Mouse (Mus musculus) liver, embryonic 11.5 days (tissue): ENCODE measurements around the gene Pla1a. TPM values are rescaled to one million over a fixed set of nuclear protein-coding genes. Genes with fewer than 3 reads are reported as not detected.

Experiments used
- ATAC-seq: fragments of 200-750 bp; cut with Nextera tagmentation; replicated peaks from 2 replicates; pipeline ENCODE4 v1.8.0; 2017; ENCODE audit warnings: moderate number of reproducible peaks, mild to moderate bottlenecking, moderate TSS enrichment, moderate library complexity; ENCODE audit not compliant: low FRiP score
- DNase-seq: peaks from one replicate; pipeline ENCODE4 v3.0.0-alpha.2; 2017; ENCODE audit warnings: low spot score
- H3K27ac ChIP-seq: fragments of 300-500 bp; sonication (generic); 2 replicates; pipeline ENCODE4 v1.5.1; 2014; ENCODE audit warnings: mild to moderate bottlenecking, low read depth, low read length, control low read depth
- H3K27me3 ChIP-seq: fragments of 300-500 bp; sonication (generic); replicated peaks from 2 replicates; pipeline ENCODE4 v1.6.1; 2014; ENCODE audit warnings: low read length, mixed read lengths; ENCODE audit not compliant: control insufficient read depth, insufficient read depth
- H3K36me3 ChIP-seq: fragments of 300-500 bp; sonication (generic); 2 replicates; pipeline ENCODE4 v1.6.1; 2014; ENCODE audit warnings: mild to moderate bottlenecking, low read length, moderate library complexity, mixed read lengths; ENCODE audit not compliant: control insufficient read depth, insufficient read depth
- H3K4me1 ChIP-seq: fragments of 300-500 bp; sonication (generic); replicated peaks from 2 replicates; pipeline ENCODE4 v1.6.1; 2014; ENCODE audit warnings: low read length, mixed read lengths; ENCODE audit not compliant: control insufficient read depth, insufficient read depth
- H3K4me2 ChIP-seq: fragments of 300-500 bp; sonication (generic); 2 replicates; pipeline ENCODE4 v1.6.1; 2014; ENCODE audit warnings: mild to moderate bottlenecking, control low read depth, moderate library complexity
- H3K4me3 ChIP-seq: fragments of 300-500 bp; sonication (generic); 2 replicates; pipeline ENCODE4 v1.5.1; 2014; ENCODE audit warnings: low read depth, low read length, control low read depth
- H3K9ac ChIP-seq: fragments of 300-500 bp; sonication (generic); 2 replicates; pipeline ENCODE4 v1.6.1; 2014; ENCODE audit warnings: low read depth, low read length, control low read depth
- H3K9me3 ChIP-seq: fragments of 300-500 bp; sonication (generic); 2 replicates; pipeline ENCODE4 v1.6.1; 2016; ENCODE audit warnings: low read length, inconsistent platforms, mixed read lengths; ENCODE audit not compliant: control insufficient read depth
- WGBS: fragments of 180-500 bp; shearing (Covaris S2); extraction: QIAGEN DNeasy Blood & Tissue Kit; methylation state at CpG from one replicate; pipeline ENCODE4 v1.1.7; 2014; 5-methylcytosine and 5-hydroxymethylcytosine counted together
- polyA plus RNA-seq: library from polyadenylated mRNA; unstranded; fragments of >200 nt; fragmentation: Nextera tagmentation; extraction: Ambion mirVana; gene quantifications from 2 replicates; pipeline ENCODE4 v1.2.1, GENCODE M21; 2014

Gene Pla1a
- polyA plus RNA-seq, 1 experiment from 2014 or later = 1.4 TPM

DNA sequence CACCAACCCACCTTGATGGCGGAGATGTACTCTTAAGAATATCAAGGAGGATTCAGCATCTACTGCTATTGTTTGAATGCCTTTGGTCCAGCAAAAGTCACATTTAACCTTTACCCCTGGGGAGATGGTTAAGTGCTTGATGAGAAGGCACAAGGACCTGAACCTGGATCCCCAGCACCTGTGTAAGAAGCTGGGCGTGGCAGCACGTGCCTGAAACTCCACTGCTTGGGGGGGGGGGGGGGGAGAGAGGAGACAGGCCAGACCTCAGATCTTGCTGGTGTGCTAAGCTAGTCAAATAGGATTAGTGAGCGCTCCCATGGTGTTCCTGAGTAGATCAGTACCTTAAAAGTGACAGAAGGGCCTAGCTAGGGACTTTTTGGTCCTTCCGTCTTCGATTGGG lies 31.5 kb downstream of the Pla1a start:
- no peak overlapping the region for H3K27ac ChIP-seq
- no peaks in the 10 kb centered on the region for H3K36me3 ChIP-seq
- no peak overlapping the region for H3K9ac ChIP-seq
- H3K4me2 ChIP-seq = no peak overlapping the region
- no peak overlapping the region for H3K4me3 ChIP-seq
- H3K9me3 ChIP-seq = no peaks in the 10 kb centered on the region
- no peak for ATAC-seq
- no peaks in the 10 kb centered on the region for H3K27me3 ChIP-seq
- WGBS = 78% methylated on average over 6 of the region's 6 CpGs
- DNase-seq = no peak
- H3K4me1 ChIP-seq = peaks cover 11% of the 10 kb centered on the region

DNA sequence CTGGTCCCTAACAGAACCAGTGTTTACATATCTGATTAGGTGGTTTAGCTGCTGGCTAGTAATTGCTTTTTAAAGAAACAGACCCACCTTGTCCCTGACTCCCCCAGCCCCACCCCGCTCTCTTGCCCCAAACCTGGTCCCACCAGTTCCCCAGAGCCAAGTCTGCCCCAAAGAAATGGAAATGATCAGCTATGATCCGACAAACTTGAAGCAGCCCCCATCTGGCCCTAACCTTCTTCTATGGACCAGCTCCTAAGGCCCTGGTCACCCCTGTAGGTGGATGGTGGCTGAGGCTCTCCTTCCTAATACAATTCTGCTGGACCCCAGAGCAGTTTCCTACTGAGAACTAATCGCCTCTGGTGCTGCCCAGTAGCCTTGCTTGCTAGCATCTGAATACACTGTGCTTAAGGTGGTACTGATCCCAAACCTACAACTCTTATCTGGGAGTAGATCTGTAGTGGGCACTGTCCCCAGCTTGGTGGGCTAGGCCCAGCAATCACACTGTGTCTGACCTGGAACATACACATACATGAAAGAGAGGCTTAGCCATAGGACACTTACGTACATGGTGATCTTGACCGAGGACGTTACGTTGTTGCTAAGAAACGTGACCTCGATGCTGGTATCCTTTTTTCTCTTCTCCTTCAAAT lies 32.5 kb downstream of the Pla1a start:
- 72% methylated on average over 9 of the region's 9 CpGs for WGBS
- 0 out of 2 replicates have a peak, but pooled peaks have one; percentile 3 for ATAC-seq

GRCm38 (mm10) chr16:38399531-38400231 lies 33.3 kb downstream of the Pla1a start:
- peak; percentile 68 for DNase-seq
- Histone ChIP-seq H3K9ac (peak overlapping the region; percentile 39), H3K9me3 (no peaks in the 10 kb centered on the region), H3K27ac (peak overlapping the region; percentile 47), H3K36me3 (no peaks in the 10 kb centered on the region), H3K4me2 (peak overlapping the region; percentile 57), H3K4me1 (peaks cover 10% of the 10 kb centered on the region), H3K4me3 (peak overlapping the region; percentile 28), H3K27me3 (no peaks in the 10 kb centered on the region)
- 13% methylated on average over 17 of the region's 17 CpGs for WGBS
- peak; percentile 76 for ATAC-seq

More for the DNA sequence above, 32.5 kb downstream of the Pla1a start:
- Histone ChIP-seq H3K4me3 (no peak overlapping the region), H3K4me2 (peak overlapping the region; percentile 57), H3K27ac (peak overlapping the region; percentile 47; the same call in 1 of the 2 replicates), H3K4me1 (peaks cover 10% of the 10 kb centered on the region), H3K36me3 (no peaks in the 10 kb centered on the region), H3K9me3 (no peaks in the 10 kb centered on the region), H3K27me3 (no peaks in the 10 kb centered on the region), H3K9ac (peak overlapping the region; percentile 39)
- DNase-seq = no peak

GRCm38 (mm10) chr16:38399076-38399475 lies 33.9 kb downstream of the Pla1a start:
- H3K36me3 ChIP-seq = no peaks in the 10 kb centered on the region
- H3K4me1 ChIP-seq = peaks cover 13% of the 10 kb centered on the region
- peak overlapping the region; percentile 57; the same call in 1 of the 2 replicates for H3K4me2 ChIP-seq
- no peak overlapping the region for H3K4me3 ChIP-seq
- H3K9me3 ChIP-seq = no peaks in the 10 kb centered on the region
- no peak overlapping the region for H3K9ac ChIP-seq
- H3K27me3 ChIP-seq = no peaks in the 10 kb centered on the region
- WGBS = 48% methylated on average over 3 of the region's 3 CpGs
- no peak for DNase-seq
- peak overlapping the region; percentile 47; the same call in 1 of the 2 replicates for H3K27ac ChIP-seq
- ATAC-seq = no peak; the same call in 1 of the 2 replicates

GRCm38 (mm10) chr16:38398266-38398665 lies 34.7 kb downstream of the Pla1a start:
- DNase-seq (no peak), ATAC-seq (no peak)
- Histone ChIP-seq H3K9ac (no peak overlapping the region), H3K4me1 (peaks cover 15% of the 10 kb centered on the region), H3K36me3 (no peaks in the 10 kb centered on the region), H3K27ac (no peak overlapping the region), H3K4me3 (no peak overlapping the region), H3K9me3 (no peaks in the 10 kb centered on the region), H3K27me3 (no peaks in the 10 kb centered on the region), H3K4me2 (no peak overlapping the region)
- WGBS = 81% methylated on average over 6 of the region's 6 CpGs

DNA sequence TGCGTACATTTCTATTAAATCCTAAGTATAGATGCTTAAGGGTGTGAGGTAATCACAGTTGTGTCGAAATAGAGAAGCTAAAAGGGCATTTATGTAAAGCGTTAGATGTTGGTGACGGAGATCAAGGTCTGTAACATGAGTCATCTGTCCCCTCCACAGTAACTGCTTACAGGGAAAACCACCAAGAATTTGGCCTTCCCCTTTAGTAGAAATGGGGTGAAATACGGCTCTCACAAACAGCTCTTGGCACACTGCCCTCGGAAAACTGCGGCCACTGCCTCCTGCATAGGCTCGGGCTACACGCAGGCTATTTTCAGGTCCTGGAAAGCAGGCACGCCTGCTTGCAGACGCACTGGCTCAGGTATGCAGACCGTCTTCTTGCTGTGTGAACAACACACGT lies 36.8 kb downstream of the Pla1a start:
- Histone ChIP-seq H3K4me2 (no peak overlapping the region), H3K9me3 (no peaks in the 10 kb centered on the region), H3K27ac (no peak overlapping the region), H3K9ac (no peak overlapping the region), H3K27me3 (no peaks in the 10 kb centered on the region), H3K4me1 (peaks cover 20% of the 10 kb centered on the region), H3K4me3 (no peak overlapping the region), H3K36me3 (no peaks in the 10 kb centered on the region)
- ATAC-seq = no peak
- 64% methylated on average over 13 of the region's 13 CpGs for WGBS
- no peak for DNase-seq

DNA sequence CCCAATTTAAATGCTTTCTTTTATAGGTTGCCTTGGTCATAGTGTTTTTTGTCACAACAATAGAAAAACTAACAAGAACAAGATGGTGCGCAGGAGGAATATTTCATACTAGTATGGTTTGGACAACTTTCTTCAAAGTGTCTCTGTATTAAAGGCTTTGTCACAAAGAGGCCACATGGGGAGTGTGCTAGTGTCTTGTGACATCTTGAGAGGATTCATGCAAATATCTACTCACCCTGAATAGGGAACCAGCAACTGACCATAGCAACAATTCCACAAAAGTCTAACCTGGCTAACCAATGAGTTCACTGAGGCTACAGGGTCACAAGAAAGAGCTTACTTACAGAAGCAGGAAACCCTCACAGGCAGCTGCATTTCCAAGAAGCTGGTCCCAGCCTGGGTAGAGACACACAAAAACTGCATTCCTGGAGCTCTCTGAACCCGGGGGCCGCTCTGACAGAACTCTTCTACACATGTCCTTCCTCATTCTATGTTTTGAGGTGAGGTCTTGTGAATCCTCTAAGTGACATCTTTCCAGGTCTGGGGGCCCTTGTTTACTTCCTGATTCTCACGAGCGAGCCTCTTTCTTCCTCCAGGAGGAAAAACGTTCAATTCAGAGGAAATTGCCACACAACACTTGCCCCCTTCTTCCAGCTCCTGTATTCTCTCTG lies 37.8 kb downstream of the Pla1a start:
- H3K9me3 ChIP-seq = no peaks in the 10 kb centered on the region
- H3K4me2 ChIP-seq = no peak overlapping the region
- H3K4me3 ChIP-seq = no peak overlapping the region
- H3K9ac ChIP-seq = no peak overlapping the region
- peaks cover 19% of the 10 kb centered on the region for H3K4me1 ChIP-seq
- H3K27me3 ChIP-seq = no peaks in the 10 kb centered on the region
- 48% methylated on average over 6 of the region's 6 CpGs for WGBS
- no peak overlapping the region for H3K27ac ChIP-seq
- DNase-seq = no peak
- no peaks in the 10 kb centered on the region for H3K36me3 ChIP-seq
- ATAC-seq = no peak

- Histone ChIP-seq H3K27me3 (no peaks in the 10 kb centered on the region), H3K9ac (no peak overlapping the region), H3K36me3 (no peaks in the 10 kb centered on the region), H3K4me3 (no peak overlapping the region), H3K9me3 (no peaks in the 10 kb centered on the region), H3K4me1 (peaks cover 10% of the 10 kb centered on the region), H3K4me2 (no peak overlapping the region), H3K27ac (no peak overlapping the region)
- DNase-seq = no peak
- WGBS = 69% methylated on average over 8 of the region's 8 CpGs
- no peak; the same call in 1 of the 2 replicates for ATAC-seq
Measured at GRCm38 (mm10) chr16:38394191-38394618, 38.7 kb downstream of the Pla1a start.
